Mouse (Mus musculus): ENCODE results near the gene Spib.

Spib gene

GRCm38 (mm10) chr7:44548497-44549087, 16.7 kb upstream of the Spib start, which contains the start of gene Pold1:
Pold1 (minus strand) TSS chr7:44548849.
- in situ Hi-C loops (cut with MboI): no loop called here

- in situ Hi-C loops (cut with MboI): no loop called here
Measured at GRCm38 (mm10) chr7:44547725-44548124, 15.9 kb upstream of the Spib start.

- in situ Hi-C loops (cut with MboI): no loop called here
Measured at GRCm38 (mm10) chr7:44547041-44547440, 15.2 kb upstream of the Spib start.

GRCm38 (mm10) chr7:44546274-44546673, 14.4 kb upstream of the Spib start:
- in situ Hi-C loops (cut with MboI): no loop called here

GRCm38 (mm10) chr7:44543071-44543470, 11.2 kb upstream of the Spib start:
- in situ Hi-C loops (cut with MboI): no loop called here

- in situ Hi-C loops (cut with MboI): no loop called here
Measured at GRCm38 (mm10) chr7:44542555-44542954, 10.7 kb upstream of the Spib start.

- in situ Hi-C loops (cut with MboI): no loop called here
Measured at GRCm38 (mm10) chr7:44538756-44539624, 7.1 kb upstream of the Spib start.

- in situ Hi-C loops (cut with MboI): no loop called here
Measured at GRCm38 (mm10) chr7:44537496-44537895, 5.6 kb upstream of the Spib start.

GRCm38 (mm10) chr7:44537009-44537408, 5.1 kb upstream of the Spib start:
- in situ Hi-C loops (cut with MboI): no loop called here

- in situ Hi-C loops (cut with MboI): no loop called here
Measured at GRCm38 (mm10) chr7:44536590-44536968, 4.7 kb upstream of the Spib start.

- in situ Hi-C loops (cut with MboI): no loop called here
Measured at GRCm38 (mm10) chr7:44535657-44536589, 4.1 kb upstream of the Spib start.

GRCm38 (mm10) chr7:44534656-44535441, 3.0 kb upstream of the Spib start:
- in situ Hi-C loops (cut with MboI): no loop called here

- in situ Hi-C loops (cut with MboI): no loop called here
Measured at GRCm38 (mm10) chr7:44534242-44534641, 2.4 kb upstream of the Spib start.

GRCm38 (mm10) chr7:44533746-44534045, 1.8 kb upstream of the Spib start:
- in situ Hi-C loops (cut with MboI): no loop called here

- in situ Hi-C loops (cut with MboI): no loop called here
Measured at GRCm38 (mm10) chr7:44532918-44533745, 1.3 kb upstream of the Spib start.

GRCm38 (mm10) chr7:44531207-44531606, 664 bp downstream of the Spib start:
- in situ Hi-C loops (cut with MboI): no loop called here

- in situ Hi-C loops (cut with MboI): no loop called here
Measured at GRCm38 (mm10) chr7:44530507-44530906, 1.4 kb downstream of the Spib start.

GRCm38 (mm10) chr7:44529518-44529917, 2.4 kb downstream of the Spib start:
- in situ Hi-C loops (cut with MboI): no loop called here

- in situ Hi-C loops (cut with MboI): no loop called here
Measured at GRCm38 (mm10) chr7:44527483-44528398, 4.1 kb downstream of the Spib start.
